Mouse (Mus musculus): Measurements from ENCODE around the gene Nudt21.

The Nudt21 gene

GRCm38 (mm10) chr8:93989739-93990138, 47.1 kb downstream of the Nudt21 start:
- DNase-seq, result no peak

- DNase-seq, result no peak
Measured at GRCm38 (mm10) chr8:93984731-93985130, 52.1 kb downstream of the Nudt21 start.

- no peak for DNase-seq
Measured at GRCm38 (mm10) chr8:93983827-93984226, 53.0 kb downstream of the Nudt21 start.

GRCm38 (mm10) chr8:93981679-93982215, 55.1 kb downstream of the Nudt21 start:
- no peak for DNase-seq

GRCm38 (mm10) chr8:93980141-93980540, 56.7 kb downstream of the Nudt21 start:
- DNase-seq, result no peak

- DNase-seq, result no peak
Measured at GRCm38 (mm10) chr8:93976446-93977211, 60.2 kb downstream of the Nudt21 start.

- no peak for DNase-seq
Measured at GRCm38 (mm10) chr8:93975358-93975757, 61.5 kb downstream of the Nudt21 start.

- DNase-seq, result no peak
Measured at GRCm38 (mm10) chr8:93974602-93975186, 62.1 kb downstream of the Nudt21 start.

GRCm38 (mm10) chr8:93973831-93974375, 62.9 kb downstream of the Nudt21 start:
- no peak for DNase-seq

GRCm38 (mm10) chr8:93972971-93973734, 63.7 kb downstream of the Nudt21 start:
- DNase-seq, result no peak

- DNase-seq, result peak; percentile 3
Measured at GRCm38 (mm10) chr8:93972211-93972610, 64.6 kb downstream of the Nudt21 start.

- DNase-seq, result peak; percentile 3
Measured at GRCm38 (mm10) chr8:93971451-93971850, 65.4 kb downstream of the Nudt21 start.

GRCm38 (mm10) chr8:93969626-93970340, 67.0 kb downstream of the Nudt21 start:
- DNase-seq, result no peak

GRCm38 (mm10) chr8:93968293-93968692, 68.5 kb downstream of the Nudt21 start:
- no peak for DNase-seq
